Mouse (Mus musculus) MEL (cell line): ENCODE measurements around the gene Apbb1.

Source experiments
- BHLHE40 ChIP-seq: IDR thresholded peaks from 2 replicates; pipeline ENCODE4 v1.6.1; 2012; ENCODE audit warnings: low read depth, mild to moderate bottlenecking, inconsistent platforms, low read length, improper control_type of control experiment, borderline replicate concordance
- CHD1 ChIP-seq: IDR thresholded peaks from 2 replicates; pipeline ENCODE4 v1.6.1; 2012; ENCODE audit warnings: low read depth, mild to moderate bottlenecking, inconsistent platforms, low read length, improper control_type of control experiment
- CTCF ChIP-seq, 3 experiments: IDR thresholded peaks in 2 of 3; conservative IDR thresholded peaks in 1 of 3; 2 replicates each; pipeline ENCODE4 v1.5.1; 2011 to 2012; ENCODE audit warnings: low read length in 3 of 3, low read depth in 2 of 3, mild to moderate bottlenecking in 2 of 3, improper control_type of control experiment in 1 of 3, inconsistent platforms in 1 of 3, mixed read lengths in 1 of 3, moderate library complexity in 1 of 3; ENCODE audit not compliant: control insufficient read depth in 1 of 3, insufficient read depth in 1 of 3, poor library complexity in 1 of 3, severe bottlenecking in 1 of 3
- E2F4 ChIP-seq: IDR thresholded peaks from 2 replicates; pipeline ENCODE4 v1.6.1; 2011; ENCODE audit warnings: low read depth, low read length, improper control_type of control experiment, borderline replicate concordance
- ELF1 ChIP-seq: IDR thresholded peaks from 2 replicates; pipeline ENCODE4 v1.6.1; 2014; ENCODE audit warnings: low read depth, mild to moderate bottlenecking, inconsistent platforms, low read length, improper control_type of control experiment, moderate library complexity
- EP300 ChIP-seq, 2 experiments: IDR thresholded peaks; 2 replicates each; pipeline ENCODE4 v1.6.1; 2011; ENCODE audit warnings: improper control_type of control experiment in 2 of 2, low read length in 2 of 2, low read depth in 1 of 2, mild to moderate bottlenecking in 1 of 2
- GATA1 ChIP-seq: IDR thresholded peaks from 2 replicates; pipeline ENCODE4 v1.6.1; 2011; ENCODE audit warnings: low read depth, low read length, improper control_type of control experiment
- MAX ChIP-seq: IDR thresholded peaks from 2 replicates; pipeline ENCODE4 v1.6.1; 2011; ENCODE audit warnings: low read length, improper control_type of control experiment
- NRF1 ChIP-seq: IDR thresholded peaks from 2 replicates; pipeline ENCODE4 v1.6.1; 2014; ENCODE audit warnings: low read depth, mild to moderate bottlenecking, inconsistent platforms, low read length, improper control_type of control experiment, moderate library complexity; ENCODE audit not compliant: poor library complexity, insufficient read depth, severe bottlenecking
- POLR2A ChIP-seq, 2 experiments: IDR thresholded peaks; 2 replicates each; pipeline ENCODE4 v1.6.1; 2011 to 2012; ENCODE audit warnings: low read length in 2 of 2, mild to moderate bottlenecking in 2 of 2, control low read depth in 1 of 2, improper control_type of control experiment in 1 of 2, low read depth in 1 of 2, moderate library complexity in 1 of 2; ENCODE audit not compliant: control insufficient read depth in 1 of 2, insufficient read depth in 1 of 2, poor library complexity in 1 of 2
- RCOR1 ChIP-seq: IDR thresholded peaks from 2 replicates; pipeline ENCODE4 v1.6.1; 2012; ENCODE audit warnings: low read depth, mild to moderate bottlenecking, inconsistent platforms, low read length, improper control_type of control experiment
- SMC3 ChIP-seq: IDR thresholded peaks from 2 replicates; pipeline ENCODE4 v1.6.1; 2011; ENCODE audit warnings: low read depth, low read length, improper control_type of control experiment
- TAL1 ChIP-seq: IDR thresholded peaks from 2 replicates; pipeline ENCODE4 v1.6.1; 2012; ENCODE audit warnings: mild to moderate bottlenecking, inconsistent platforms, low read length, moderate library complexity, mixed read lengths
- ZC3H11A ChIP-seq: IDR thresholded peaks from 2 replicates; pipeline ENCODE4 v1.6.1; 2012; ENCODE audit warnings: low read depth, mild to moderate bottlenecking, inconsistent platforms, low read length, improper control_type of control experiment

GRCm38 (mm10) chr7:105625397-105625796 is 43.9 kb upstream of the Apbb1 start:
- no peak for TF ChIP-seq SMC3
- TF ChIP-seq CTCF (IDR thresholded peaks at IDR 0.05 in 2 of 3, conservative IDR thresholded peaks at IDR 0.05 in 1 of 3; ENCODE audit: control insufficient read depth in 1 of 3, insufficient read depth in 1 of 3, low read depth in 2 of 3, low read length in 3 of 3, poor library complexity in 1 of 3, severe bottlenecking in 1 of 3): no peak
- TF ChIP-seq TAL1: no peak
- TF ChIP-seq GATA1: no peak
- no peak for TF ChIP-seq MAX
- TF ChIP-seq ELF1: no peak
- no peak for TF ChIP-seq ZC3H11A
- no peak for TF ChIP-seq BHLHE40
- no peak for TF ChIP-seq POLR2A (IDR thresholded peaks at IDR 0.05; ENCODE audit: control insufficient read depth in 1 of 2, insufficient read depth in 1 of 2, low read depth in 1 of 2, low read length in 2 of 2, poor library complexity in 1 of 2)
- no peak for TF ChIP-seq CHD1
- TF ChIP-seq RCOR1: no peak
- TF ChIP-seq NRF1: no peak
- no peak for TF ChIP-seq E2F4
- TF ChIP-seq EP300 (IDR thresholded peaks at IDR 0.05; ENCODE audit: low read depth in 1 of 2, low read length in 2 of 2): no peak
